In the genomic region with DNA sequence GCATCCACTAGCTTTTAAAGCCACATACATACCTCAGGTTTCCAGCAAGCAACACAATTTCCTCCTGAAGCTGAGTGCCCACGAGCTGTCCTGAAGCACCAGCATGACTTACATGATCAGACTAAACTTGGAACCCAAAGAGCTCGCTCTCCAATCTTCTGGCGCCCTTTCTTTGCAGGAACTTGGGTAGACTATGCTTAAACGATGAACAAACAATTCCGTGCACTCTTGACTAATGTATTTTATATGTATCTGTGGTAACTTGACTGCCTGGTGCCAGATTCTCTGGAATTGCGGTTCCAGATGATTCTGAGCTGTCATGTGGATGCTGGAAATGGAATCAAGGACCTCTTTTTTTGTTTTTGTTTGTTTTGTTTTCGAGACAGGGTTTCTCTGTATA, we compare ENCODE assay signal across 7 mouse cellular contexts. TPM values are rescaled to one million over a fixed set of nuclear protein-coding genes. Genes with fewer than 3 reads are reported as not detected.
DNase-seq lines count a peak whose midpoint lies in the region; ATAC-seq lines count a peak whose summit lies in the region.

No protein-coding gene starts in this region.

- peaks cover 45% of the 10 kb centered on the region for H3K36me3 ChIP-seq in lung, embryonic 15.5 days
- peaks cover 39% of the 10 kb centered on the region for H3K36me3 ChIP-seq in embryonic facial prominence, embryonic 15.5 days
- peaks cover 27% of the 10 kb centered on the region for H3K36me3 ChIP-seq in limb, embryonic 11.5 days (ENCODE audit: control insufficient read depth, insufficient read depth, low read length)
- H3K36me3 ChIP-seq in stomach, embryonic 14.5 days (ENCODE audit: control insufficient read depth, insufficient read depth, low read length), result peaks cover 41% of the 10 kb centered on the region

- no peak for ATAC-seq in lung, embryonic 15.5 days (ENCODE audit: borderline replicate concordance, extremely low read depth, low FRiP score, low TSS enrichment)
- ATAC-seq in embryonic facial prominence, embryonic 15.5 days (ENCODE audit: insufficient number of reproducible peaks, low FRiP score, low TSS enrichment, low read depth), result no peak
- no peak for ATAC-seq in limb, embryonic 11.5 days (ENCODE audit: insufficient number of reproducible peaks, low FRiP score, low TSS enrichment, low read depth)
- ATAC-seq in stomach, embryonic 14.5 days (ENCODE audit: insufficient number of reproducible peaks, insufficient read depth, low FRiP score, low read depth), result no peak

- 20% methylated on average over 7 of the region's 7 CpGs for WGBS in lung, embryonic 15.5 days
- WGBS in embryonic facial prominence, embryonic 15.5 days, result 23% methylated on average over 7 of the region's 7 CpGs
- 35% methylated on average over 7 of the region's 7 CpGs for WGBS in limb, embryonic 11.5 days
- 31% methylated on average over 7 of the region's 7 CpGs for WGBS in stomach, embryonic 14.5 days

- H3K4me1 ChIP-seq in lung, embryonic 15.5 days, result peaks cover 23% of the 10 kb centered on the region
- peaks cover 26% of the 10 kb centered on the region for H3K4me1 ChIP-seq in embryonic facial prominence, embryonic 15.5 days
- H3K4me1 ChIP-seq in limb, embryonic 11.5 days (ENCODE audit: control insufficient read depth, insufficient read depth, low read length), result peaks cover 10% of the 10 kb centered on the region
- peaks cover 10% of the 10 kb centered on the region; the same call in 1 of the 2 replicates for H3K4me1 ChIP-seq in stomach, embryonic 14.5 days (ENCODE audit: control insufficient read depth, insufficient read depth, low read length)

- peak overlapping the region; percentile 89 for H3K27ac ChIP-seq in lung, embryonic 15.5 days
- peak overlapping the region; percentile 95 for H3K27ac ChIP-seq in embryonic facial prominence, embryonic 15.5 days (replicated peaks)
- peak overlapping the region; percentile 78 for H3K27ac ChIP-seq in limb, embryonic 11.5 days (replicated peaks; ENCODE audit: low read depth, low read length)
- H3K27ac ChIP-seq in stomach, embryonic 14.5 days (ENCODE audit: low read length), result peak overlapping the region; percentile 92

- peak overlapping the region; percentile 73 for H3K4me3 ChIP-seq in lung, embryonic 15.5 days
- H3K4me3 ChIP-seq in embryonic facial prominence, embryonic 15.5 days (replicated peaks), result peak overlapping the region; percentile 74
- peak overlapping the region; percentile 69 for H3K4me3 ChIP-seq in limb, embryonic 11.5 days (ENCODE audit: low read depth, low read length)
- H3K4me3 ChIP-seq in stomach, embryonic 14.5 days (ENCODE audit: low read depth, low read length), result peak overlapping the region; percentile 61

- peak overlapping the region; percentile 71 for H3K4me2 ChIP-seq in lung, embryonic 15.5 days
- peak overlapping the region; percentile 84 for H3K4me2 ChIP-seq in embryonic facial prominence, embryonic 15.5 days (replicated peaks)
- peak overlapping the region; percentile 95 for H3K4me2 ChIP-seq in limb, embryonic 11.5 days (ENCODE audit: low read depth, severe bottlenecking)
- H3K4me2 ChIP-seq in stomach, embryonic 14.5 days (replicated peaks; ENCODE audit: low read depth, low read length), result peak overlapping the region; percentile 74

- peak overlapping the region; percentile 54 for H3K9ac ChIP-seq in lung, embryonic 15.5 days
- H3K9ac ChIP-seq in embryonic facial prominence, embryonic 15.5 days, result peak overlapping the region; percentile 71; the same call in 1 of the 2 replicates
- H3K9ac ChIP-seq in limb, embryonic 11.5 days (ENCODE audit: low read length), result peak overlapping the region; percentile 76
- peak overlapping the region; percentile 61; the same call in 1 of the 2 replicates for H3K9ac ChIP-seq in stomach, embryonic 14.5 days (replicated peaks; ENCODE audit: low read depth, low read length)

- intact Hi-C loops in left cerebral cortex, postnatal 25 days (cut with DNase I), result loop anchor here (2.0 to 5.0 kb wide), 2 partner anchors 83 to 99 kb away; partner anchors contain the start of gene Prrc2b

- DNase-seq in lung, postnatal 25 days (ENCODE audit: low spot score), result no peak
- DNase-seq in limb, embryonic 11.5 days (ENCODE audit: low spot score), result no peak
- no peak for DNase-seq in embryo, embryonic 10.5 days (ENCODE audit: low spot score)
- no peak for DNase-seq in left cerebral cortex, postnatal 25 days (ENCODE audit: low spot score in 2 of 2)

- no peaks in the 10 kb centered on the region for H3K27me3 ChIP-seq in lung, embryonic 15.5 days
- no peaks in the 10 kb centered on the region for H3K27me3 ChIP-seq in embryonic facial prominence, embryonic 15.5 days
- no peaks in the 10 kb centered on the region for H3K27me3 ChIP-seq in limb, embryonic 11.5 days (ENCODE audit: control insufficient read depth, insufficient read depth, low read length)
- H3K27me3 ChIP-seq in stomach, embryonic 14.5 days (ENCODE audit: control insufficient read depth, insufficient read depth, low read length), result no peaks in the 10 kb centered on the region

- no peaks in the 10 kb centered on the region for H3K9me3 ChIP-seq in lung, embryonic 15.5 days
- H3K9me3 ChIP-seq in embryonic facial prominence, embryonic 15.5 days (replicated peaks), result no peaks in the 10 kb centered on the region
- no peaks in the 10 kb centered on the region for H3K9me3 ChIP-seq in limb, embryonic 11.5 days (ENCODE audit: control insufficient read depth, low read length)
- H3K9me3 ChIP-seq in stomach, embryonic 14.5 days (ENCODE audit: control insufficient read depth, low read depth, low read length), result no peaks in the 10 kb centered on the region

RNA-seq across cellular contexts. Expression of gene Pomt1, which starts 1.0 kb away (rescaled TPM):
- polyA plus RNA-seq in lung, embryonic 15.5 days (2015; fragmentation: Nextera tagmentation; extraction: Ambion mirVana), result 19.4 and 24.4 TPM in 2 replicates
- 25.1 and 26.3 TPM in 2 replicates for polyA plus RNA-seq in embryonic facial prominence, embryonic 15.5 days (2015; fragmentation: Nextera tagmentation; extraction: Ambion mirVana)
- polyA plus RNA-seq in limb, embryonic 11.5 days (2014; fragmentation: Nextera tagmentation; extraction: Ambion mirVana), result 18.7 TPM in 2 replicates
- polyA plus RNA-seq in stomach, embryonic 14.5 days (2014; fragmentation: Nextera tagmentation; extraction: Ambion mirVana), result 28.2 TPM in 2 replicates
- total RNA-seq in left cerebral cortex, postnatal 25 days (2021), result 10 to 100 TPM; 21.4 to 24.4 TPM

RNA-seq across cellular contexts. Expression of gene Uck1, which starts 24.5 kb away (rescaled TPM):
- 66.6 and 69.9 TPM in 2 replicates for polyA plus RNA-seq in lung, embryonic 15.5 days (2015; fragmentation: Nextera tagmentation; extraction: Ambion mirVana)
- polyA plus RNA-seq in embryonic facial prominence, embryonic 15.5 days (2015; fragmentation: Nextera tagmentation; extraction: Ambion mirVana), result 66.9 and 67.1 TPM in 2 replicates
- 58.6 and 61.5 TPM in 2 replicates for polyA plus RNA-seq in limb, embryonic 11.5 days (2014; fragmentation: Nextera tagmentation; extraction: Ambion mirVana)
- 64.7 and 65.3 TPM in 2 replicates for polyA plus RNA-seq in stomach, embryonic 14.5 days (2014; fragmentation: Nextera tagmentation; extraction: Ambion mirVana)
- 10 to 100 TPM; 51.6 to 55.8 TPM for total RNA-seq in left cerebral cortex, postnatal 25 days (2021)

RNA-seq across cellular contexts. Expression of gene Golga2, which starts 51.8 kb away (rescaled TPM):
- polyA plus RNA-seq in lung, embryonic 15.5 days (2015; fragmentation: Nextera tagmentation; extraction: Ambion mirVana), result 22.8 and 24.3 TPM in 2 replicates
- 31.6 and 33.9 TPM in 2 replicates for polyA plus RNA-seq in embryonic facial prominence, embryonic 15.5 days (2015; fragmentation: Nextera tagmentation; extraction: Ambion mirVana)
- 18.1 and 18.9 TPM in 2 replicates for polyA plus RNA-seq in limb, embryonic 11.5 days (2014; fragmentation: Nextera tagmentation; extraction: Ambion mirVana)
- 23.1 and 24.3 TPM in 2 replicates for polyA plus RNA-seq in stomach, embryonic 14.5 days (2014; fragmentation: Nextera tagmentation; extraction: Ambion mirVana)
- total RNA-seq in left cerebral cortex, postnatal 25 days (2021), result 10 to 100 TPM; 82.6 to 82.8 TPM

RNA-seq across cellular contexts. Expression of gene Swi5, which starts 52.4 kb away (rescaled TPM):
- 405 and 449 TPM in 2 replicates for polyA plus RNA-seq in lung, embryonic 15.5 days (2015; fragmentation: Nextera tagmentation; extraction: Ambion mirVana)
- 450 and 462 TPM in 2 replicates for polyA plus RNA-seq in embryonic facial prominence, embryonic 15.5 days (2015; fragmentation: Nextera tagmentation; extraction: Ambion mirVana)
- 272 and 354 TPM in 2 replicates for polyA plus RNA-seq in limb, embryonic 11.5 days (2014; fragmentation: Nextera tagmentation; extraction: Ambion mirVana)
- polyA plus RNA-seq in stomach, embryonic 14.5 days (2014; fragmentation: Nextera tagmentation; extraction: Ambion mirVana), result 137 and 143 TPM in 2 replicates
- 100 to 1,000 TPM; 213 to 214 TPM for total RNA-seq in left cerebral cortex, postnatal 25 days (2021)
